Mouse (Mus musculus) ES-Bruce4 (cell line): Measurements from ENCODE around the gene Vapb.

Experiments used
- CTCF ChIP-seq: IDR thresholded peaks from one replicate; pipeline ENCODE4 v1.8.1; 2011; ENCODE audit warnings: low read depth, low read length
- EP300 ChIP-seq: IDR thresholded peaks from 2 replicates; pipeline ENCODE4 v1.6.1; 2011; ENCODE audit warnings: low read depth, low read length; ENCODE audit not compliant: insufficient read depth
- POLR2A ChIP-seq: IDR thresholded peaks from one replicate; pipeline ENCODE4 v1.8.1; 2011; ENCODE audit warnings: low read length; ENCODE audit not compliant: insufficient read depth

- TF ChIP-seq POLR2A (no peak), EP300 (no peak), CTCF (no peak)
These were observed 47.6 kb downstream of the Vapb start for GRCm38 (mm10) chr2:173784884-173785283.
